Mouse (Mus musculus) cerebellum, adult 2 months (tissue): ENCODE measurements around the gene Fut2. TPM values are rescaled to one million over a fixed set of nuclear protein-coding genes. Genes with fewer than 3 reads are reported as not detected.
A peak's percentile ranks its signal among the peaks of the same experiment; 100 is the strongest.

ENCODE experiments used
- DNase-seq, 2 experiments: peaks; one replicate each; pipeline ENCODE4 v3.0.0; 2021
- H3K27ac ChIP-seq: fragments of 200-500 bp; 2 replicates; pipeline ENCODE4 v1.5.1; 2012; ENCODE audit warnings: low read length, control low read depth, inconsistent platforms; ENCODE audit not compliant: insufficient read depth
- H3K27me3 ChIP-seq: fragments of 200-500 bp; 2 replicates; pipeline ENCODE4 v1.6.1; 2012; ENCODE audit warnings: inconsistent platforms, mild to moderate bottlenecking, low read length, moderate library complexity; ENCODE audit not compliant: control insufficient read depth, insufficient read depth
- H3K4me1 ChIP-seq: fragments of 200-500 bp; 2 replicates; pipeline ENCODE4 v1.6.1; 2011; ENCODE audit warnings: low read length; ENCODE audit not compliant: control insufficient read depth, insufficient read depth
- H3K4me3 ChIP-seq: fragments of 200-500 bp; replicated peaks from 2 replicates; pipeline ENCODE3; 2011; ENCODE audit warnings: mild to moderate bottlenecking, low read depth, low read length, control low read depth; ENCODE audit not compliant: insufficient read depth
- CTCF ChIP-seq: fragments of 200-500 bp; IDR thresholded peaks from 2 replicates; pipeline ENCODE4 v1.5.1; 2011; ENCODE audit warnings: low read depth, mild to moderate bottlenecking, control low read depth, low read length, moderate library complexity, borderline replicate concordance; ENCODE audit not compliant: insufficient read depth
- POLR2A ChIP-seq: fragments of 200-500 bp; IDR thresholded peaks from 2 replicates; pipeline ENCODE4 v1.6.1; 2011; ENCODE audit warnings: low read length, control low read depth, borderline replicate concordance; ENCODE audit not compliant: insufficient read depth
- WGBS: fragments of 180-500 bp; shearing (Covaris S2); methylation state at CpG from one replicate; pipeline ENCODE4 v1.1.7; 2018; 5-methylcytosine and 5-hydroxymethylcytosine counted together
- polyA plus RNA-seq: library from polyadenylated mRNA; depleted of rRNA; stranded (reverse); fragments of >200 nt; gene quantifications from 2 replicates; pipeline ENCODE4 v1.2.3, GENCODE M21; 2012

The Fut2 gene
- polyA plus RNA-seq, 1 experiment = 1.4 TPM

DNA sequence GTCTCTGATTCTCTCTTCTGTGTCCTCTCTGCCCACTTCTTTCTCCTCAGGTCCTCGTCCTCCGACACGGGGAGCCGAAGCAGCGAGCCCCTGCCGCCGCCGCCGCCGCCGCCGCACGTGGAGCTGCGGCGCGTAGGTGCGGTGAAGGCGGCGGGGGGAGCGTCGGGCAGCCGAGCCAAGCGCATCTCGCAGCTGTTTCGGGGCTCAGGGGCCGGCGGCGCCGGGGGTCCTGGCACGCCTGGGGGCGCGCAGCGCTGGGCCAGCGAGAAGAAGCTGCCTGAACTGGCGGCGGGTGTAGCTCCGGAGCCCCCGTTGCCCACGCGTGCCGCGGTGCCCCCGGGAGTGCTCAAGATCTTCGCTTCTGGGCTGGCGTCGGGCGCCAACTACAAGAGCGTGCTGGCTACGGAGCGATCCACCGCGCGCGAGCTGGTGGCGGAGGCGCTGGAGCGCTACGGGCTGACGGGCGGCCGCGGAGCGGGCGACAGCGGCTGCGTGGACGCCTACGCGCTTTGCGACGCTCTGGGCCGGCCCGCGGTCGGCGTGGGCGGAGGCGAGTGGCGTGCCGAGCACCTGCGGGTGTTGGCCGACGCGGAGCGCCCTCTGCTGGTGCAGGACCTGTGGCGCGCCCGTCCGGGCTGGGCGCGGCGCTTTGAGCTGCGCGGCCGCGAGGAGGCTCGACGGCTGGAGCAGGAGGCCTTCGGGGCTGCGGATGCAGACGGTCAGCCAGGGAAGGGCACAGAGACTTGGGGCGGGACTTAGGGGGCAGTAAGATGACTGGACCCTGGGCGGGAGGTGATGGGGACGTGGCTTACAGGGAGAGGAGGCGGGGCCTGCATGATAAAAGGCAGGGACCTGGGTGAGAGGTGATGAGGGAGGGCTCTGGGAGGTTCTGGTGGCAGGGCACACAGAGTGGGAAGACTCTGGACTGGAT is 37.6 kb downstream of the Fut2 start:
- 1% methylated on average over 103 of the region's 105 CpGs for WGBS

GRCm38 (mm10) chr7:45627261-45627660 is 38.9 kb downstream of the Fut2 start, which contains the start of gene Rasip1:
Gene Rasip1, plus strand, starts transcription at chr7:45627488.
- H3K4me1 ChIP-seq = peaks cover 3% of the 10 kb centered on the region; the same call in 1 of the 2 replicates
- peak within 1 kb of the TSS; percentile 94 for H3K27ac ChIP-seq
- TF ChIP-seq CTCF (no peak), POLR2A (no peak)
- peak within 1 kb of the TSS; percentile 62 for H3K4me3 ChIP-seq
- no peak for DNase-seq
- no peaks in the 10 kb centered on the region for H3K27me3 ChIP-seq
- 93% methylated on average over 9 of the region's 9 CpGs for WGBS

More for the DNA sequence above, 37.6 kb downstream of the Fut2 start:
- peak; percentile 93 to 94 for DNase-seq
- TF ChIP-seq POLR2A (peak; percentile 97), CTCF (peak; percentile 82)
- Histone ChIP-seq H3K27ac (peak overlapping the region; percentile 94), H3K4me3 (peak overlapping the region; percentile 62), H3K27me3 (no peaks in the 10 kb centered on the region), H3K4me1 (peaks cover 4% of the 10 kb centered on the region; the same call in 1 of the 2 replicates)

GRCm38 (mm10) chr7:45626571-45627076 is 39.6 kb downstream of the Fut2 start:
- H3K27ac ChIP-seq = no peak overlapping the region
- 85% methylated on average over 7 of the region's 7 CpGs for WGBS
- H3K27me3 ChIP-seq = no peaks in the 10 kb centered on the region
- TF ChIP-seq CTCF (no peak), POLR2A (no peak)
- no peak overlapping the region for H3K4me3 ChIP-seq
- no peaks in the 10 kb centered on the region for H3K4me1 ChIP-seq
- DNase-seq = no peak

DNA sequence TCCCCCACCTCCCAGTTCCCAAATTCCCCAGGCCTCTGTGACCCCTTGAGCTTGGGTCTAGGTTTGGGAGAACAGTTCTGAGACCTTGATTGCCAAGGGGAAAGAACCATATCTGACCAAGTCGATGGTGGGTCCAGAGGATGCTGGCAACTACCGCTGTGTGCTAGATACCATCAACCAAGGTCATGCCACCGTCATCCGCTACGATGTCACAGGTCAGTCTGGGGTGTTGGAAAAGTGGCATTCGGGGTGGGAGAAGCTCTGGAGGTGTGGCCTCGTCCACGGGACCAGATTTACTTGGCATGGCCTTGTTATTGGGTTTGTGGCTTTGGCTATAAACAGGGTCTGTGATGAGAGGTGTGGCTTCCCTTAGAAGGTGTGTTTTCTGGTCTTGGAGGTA is 40.7 kb downstream of the Fut2 start:
- 91% methylated on average over 8 of the region's 8 CpGs for WGBS
- no peak for TF ChIP-seq CTCF
- TF ChIP-seq POLR2A = no peak
- H3K27me3 ChIP-seq = no peaks in the 10 kb centered on the region

GRCm38 (mm10) chr7:45624718-45625117 is 41.5 kb downstream of the Fut2 start:
- H3K4me1 ChIP-seq = no peaks in the 10 kb centered on the region
- TF ChIP-seq CTCF (no peak), POLR2A (no peak)
- 90% methylated on average over 3 of the region's 3 CpGs for WGBS
- H3K27ac ChIP-seq = no peak overlapping the region
- H3K4me3 ChIP-seq = no peak overlapping the region
- H3K27me3 ChIP-seq = no peaks in the 10 kb centered on the region
- DNase-seq = no peak

More for the DNA sequence above, 40.7 kb downstream of the Fut2 start:
- H3K4me1 ChIP-seq = no peaks in the 10 kb centered on the region
- no peak overlapping the region for H3K4me3 ChIP-seq
- no peak for DNase-seq
- no peak overlapping the region for H3K27ac ChIP-seq

GRCm38 (mm10) chr7:45623507-45623906 is 42.7 kb downstream of the Fut2 start:
- Histone ChIP-seq H3K27ac (no peak overlapping the region), H3K27me3 (no peaks in the 10 kb centered on the region), H3K4me3 (no peak overlapping the region), H3K4me1 (no peaks in the 10 kb centered on the region)
- no peak for TF ChIP-seq POLR2A
- TF ChIP-seq CTCF = no peak
- WGBS = 91% methylated on average over 11 of the region's 11 CpGs
- DNase-seq = no peak

- no peak for TF ChIP-seq CTCF
- no peak for TF ChIP-seq POLR2A
- 39% methylated on average over 9 of the region's 9 CpGs for WGBS
These were observed 44.8 kb downstream of the Fut2 start, which contains the start of gene Izumo1 for GRCm38 (mm10) chr7:45621443-45621842. Gene Izumo1, plus strand, starts transcription at chr7:45621811.

GRCm38 (mm10) chr7:45619592-45619991 is 46.6 kb downstream of the Fut2 start:
- no peak for TF ChIP-seq CTCF
- TF ChIP-seq POLR2A = no peak
- no peaks in the 10 kb centered on the region for H3K4me1 ChIP-seq
- 91% methylated on average over 5 of the region's 5 CpGs for WGBS
- DNase-seq = no peak
- H3K27me3 ChIP-seq = no peaks in the 10 kb centered on the region
- H3K27ac ChIP-seq = no peak overlapping the region
- H3K4me3 ChIP-seq = no peak overlapping the region

More at GRCm38 (mm10) chr7:45621443-45621842, 44.8 kb downstream of the Fut2 start, which contains the start of gene Izumo1:
- no peak for DNase-seq
- H3K4me1 ChIP-seq = no peaks in the 10 kb centered on the region
- H3K27ac ChIP-seq = no peak within 1 kb of the TSS
- H3K4me3 ChIP-seq = no peak within 1 kb of the TSS
- no peaks in the 10 kb centered on the region for H3K27me3 ChIP-seq
